ENCODE assay signal across 29 mouse cellular contexts in genomic region chr10:77193495-77193894, GRCm38 (mm10). TPM values are rescaled to one million over a fixed set of nuclear protein-coding genes. Genes with fewer than 3 reads are reported as not detected.
DNase-seq lines count a peak whose midpoint lies in the region; ATAC-seq and TF ChIP-seq lines count a peak whose summit lies in the region.
"Had no signal": no experiment of that assay in that cellular context is flagged by ENCODE, and none has a peak within 500 bp of the region (broad histone marks: within the 10 kb centered on the region; RNA-seq: fewer than 3 reads in every experiment).

No protein-coding gene starts in this region.

- no peaks in the 10 kb centered on the region for H3K36me3 ChIP-seq in C2C12 (ENCODE audit: control insufficient read depth, insufficient read depth)
- H3K36me3 ChIP-seq in E14TG2a.4 (ENCODE audit: insufficient read depth, low read length) = no peaks in the 10 kb centered on the region
- H3K36me3 ChIP-seq in ES-E14 (ENCODE audit: control insufficient read depth, insufficient read depth, low read length, poor library complexity, severe bottlenecking) = no peaks in the 10 kb centered on the region
- H3K36me3 ChIP-seq: embryonic facial prominence, embryonic 13.5 days; heart, embryonic 13.5 days had no signal

- peak overlapping the region; percentile 99 for H3K27ac ChIP-seq in ES-E14 (ENCODE audit: insufficient read depth, low read depth, low read length, poor library complexity, severe bottlenecking)
- H3K27ac ChIP-seq: embryonic facial prominence, embryonic 13.5 days; forebrain, embryonic 13.5 days; gastrocnemius, adult 2 months; heart, embryonic 13.5 days; hindbrain, embryonic 14.5 days; hindbrain, postnatal 0 days had no signal

- no peak for TF ChIP-seq POLR2A in lung, adult 2 months (IDR thresholded peaks at IDR 0.05; ENCODE audit: borderline replicate concordance, extremely low read depth, low read depth, low read length)

- no peak for TF ChIP-seq CTCF in C2C12 (IDR thresholded peaks at IDR 0.05; ENCODE audit: control insufficient read depth, insufficient read depth, insufficient read length)
- TF ChIP-seq CTCF in E14TG2a.4 (conservative IDR thresholded peaks at IDR 0.05; ENCODE audit: low read length) = no peak
- no peak for TF ChIP-seq CTCF in lung, adult 2 months (IDR thresholded peaks at IDR 0.05; ENCODE audit: insufficient read depth, low read length)

- H3K79me2 ChIP-seq in C2C12 (ENCODE audit: control insufficient read depth, insufficient read depth) = no peaks in the 10 kb centered on the region

- in situ Hi-C loops in ES-E14 (cut with MboI; ENCODE audit: low sequenced_read_pairs in 2 of 2, unreplicated experiment in 2 of 2) = no loop called here

- H3ac ChIP-seq in C2C12 (ENCODE audit: control insufficient read depth, insufficient read length, low read depth) = no peak overlapping the region

- no peak for ATAC-seq in CD4-positive, CD25-positive, alpha-beta regulatory T cell, adult 4 months
- ATAC-seq: activated CD4-positive, CD25-positive, alpha-beta regulatory T cell, adult 4 months; forebrain, embryonic 13.5 days; forebrain, postnatal 0 days; hindbrain, postnatal 0 days; inflammation-experienced regulatory T-cells, adult 6 months; intestine, embryonic 16.5 days had no signal

- H3K4me1 ChIP-seq in E14TG2a.4 (replicated peaks; ENCODE audit: low read depth, low read length) = peaks cover 94% of the 10 kb centered on the region
- H3K4me1 ChIP-seq in ES-E14 (ENCODE audit: control insufficient read depth in 2 of 2, insufficient read depth in 2 of 2, low read length in 2 of 2, poor library complexity in 1 of 2) = peaks cover 30 to 43% of the 10 kb centered on the region in 2 experiments
- H3K4me1 ChIP-seq in lung, adult 2 months (ENCODE audit: control insufficient read depth, insufficient read depth, low read length) = no peaks in the 10 kb centered on the region

- no peaks in the 10 kb centered on the region for H3K9me3 ChIP-seq in E14TG2a.4 (ENCODE audit: low read length)
- H3K9me3 ChIP-seq in ES-E14 (ENCODE audit: control insufficient read depth, insufficient read depth, low read depth, low read length) = no peaks in the 10 kb centered on the region
- H3K9me3 ChIP-seq: embryonic facial prominence, embryonic 13.5 days; forebrain, embryonic 13.5 days; heart, embryonic 13.5 days had no signal

- H3K4me3 ChIP-seq in C2C12 (ENCODE audit: insufficient read depth, poor library complexity, severe bottlenecking) = no peak overlapping the region
- peak overlapping the region; percentile 55; the same call in 1 of the 2 replicates for H3K4me3 ChIP-seq in E14TG2a.4 (replicated peaks; ENCODE audit: low read length)
- no peak overlapping the region for H3K4me3 ChIP-seq in ES-E14 (ENCODE audit: insufficient read depth in 1 of 2, low read depth in 1 of 2, low read length in 2 of 2, poor library complexity in 1 of 2, severe bottlenecking in 1 of 2)
- H3K4me3 ChIP-seq in lung, adult 2 months (replicated peaks; ENCODE audit: extremely low read depth, low read depth, low read length) = no peak overlapping the region
- H3K4me3 ChIP-seq: embryonic facial prominence, embryonic 13.5 days; erythroblast, embryonic 14.5 days; forebrain, embryonic 13.5 days; gastrocnemius, adult 2 months; heart, embryonic 13.5 days had no signal

- H3K79me3 ChIP-seq in C2C12 (ENCODE audit: low read depth) = no peaks in the 10 kb centered on the region

- DNase-seq in ES-E14 (ENCODE audit: low read depth, low spot score) (no peak), R1 (ENCODE audit: low read depth, low spot score) (peak; percentile 93)
- no peak for DNase-seq in lung, postnatal 25 days (ENCODE audit: low spot score)
- DNase-seq in adrenal gland, adult 8-10 months = no peak
- no peak for DNase-seq in lung, adult 2 months
- DNase-seq: adrenal gland, postnatal 10 days; adrenal gland, postnatal 36 days; cerebellum, adult 18-20 months; cerebellum, adult 9-10 months; cerebellum, postnatal 14 days; forebrain, postnatal 0 days; gastrocnemius, adult 2 months; gastrocnemius, postnatal 14 days; heart, adult 18-20 months; heart, postnatal 14 days; heart, postnatal 4 days; kidney, adult 18-20 months had no signal

- peak overlapping the region; percentile 18; the same call in 1 of the 2 replicates for H3K9ac ChIP-seq in ES-E14 (ENCODE audit: insufficient read depth, low read depth, low read length, poor library complexity, severe bottlenecking)
- H3K9ac ChIP-seq: embryonic facial prominence, embryonic 13.5 days; forebrain, embryonic 13.5 days; forebrain, postnatal 0 days; heart, embryonic 13.5 days; hindbrain, embryonic 14.5 days had no signal

- H3K27me3 ChIP-seq in C2C12 (ENCODE audit: control insufficient read depth, insufficient read depth, insufficient read length) (no peaks in the 10 kb centered on the region), E14TG2a.4 (ENCODE audit: insufficient read depth, low read length) (no peaks in the 10 kb centered on the region)
- H3K27me3 ChIP-seq: embryonic facial prominence, embryonic 13.5 days; forebrain, embryonic 13.5 days; heart, embryonic 13.5 days had no signal

TF ChIP-seq in C2C12, 6 proteins besides CTCF, POLR2A, EP300 and RAD21:
- TF ChIP-seq CEBPB (IDR thresholded peaks at IDR 0.05; ENCODE audit: low read depth) = no peak
- peak; percentile 9 for TF ChIP-seq FOSL1 (IDR thresholded peaks at IDR 0.05; ENCODE audit: insufficient read depth, low read length, poor library complexity, severe bottlenecking)

TF ChIP-seq in ES-E14, 5 proteins besides CTCF, POLR2A, EP300 and RAD21:
- TF ChIP-seq MAFK (IDR thresholded peaks at IDR 0.05; ENCODE audit: insufficient read depth, low read depth, low read length) (peak; percentile 87), ZC3H11A (IDR thresholded peaks at IDR 0.05; ENCODE audit: borderline replicate concordance, low read depth, low read length) (no peak), CHD2 (IDR thresholded peaks at IDR 0.05; ENCODE audit: low read depth, low read length) (no peak)

RNA-seq across cellular contexts. Expression of gene Col18a1, which starts 27.1 kb away (rescaled TPM):
- 177 TPM for polyA plus RNA-seq in C2C12 (2012; fragmentation: generic; extraction: Trizol)
- total RNA-seq in ES-E14 (2012; rRNA removed) = 414 and 791 TPM in 2 replicates
- polyA plus RNA-seq in CD4-positive, CD25-positive, alpha-beta regulatory T cell, adult 4 months (2017; shearing (Covaris generic)) = under 1 TPM in 1 of 2 experiments, not detected in 1; 0.16 TPM
- total RNA-seq in adrenal gland, adult 8-10 months (2022) = 10 to 100 TPM; 41.9 to 49.0 (median 48.0) TPM
- 38.1 and 39.3 TPM in 2 replicates for polyA plus RNA-seq in lung, adult 2 months (2012; rRNA removed)

Comparison
In these comparisons a context has a peak if more than half of its experiments do, and no peak if none do; other contexts are left out.
1. RNA of gene Col18a1, which starts 27.1 kb away (polyA plus RNA-seq): 177 TPM in C2C12 (single experiment) and 38.1 to 39.3 TPM in lung, adult 2 months; 0.16 TPM in CD4-positive, CD25-positive, alpha-beta regulatory T cell, adult 4 months; every median in the first group is over 10 times any median in the second.